Mouse (Mus musculus): ENCODE measurements around the gene Dnah10.
A peak's percentile ranks its signal among the peaks of the same experiment; 100 is the strongest.

Dnah10 gene

DNA sequence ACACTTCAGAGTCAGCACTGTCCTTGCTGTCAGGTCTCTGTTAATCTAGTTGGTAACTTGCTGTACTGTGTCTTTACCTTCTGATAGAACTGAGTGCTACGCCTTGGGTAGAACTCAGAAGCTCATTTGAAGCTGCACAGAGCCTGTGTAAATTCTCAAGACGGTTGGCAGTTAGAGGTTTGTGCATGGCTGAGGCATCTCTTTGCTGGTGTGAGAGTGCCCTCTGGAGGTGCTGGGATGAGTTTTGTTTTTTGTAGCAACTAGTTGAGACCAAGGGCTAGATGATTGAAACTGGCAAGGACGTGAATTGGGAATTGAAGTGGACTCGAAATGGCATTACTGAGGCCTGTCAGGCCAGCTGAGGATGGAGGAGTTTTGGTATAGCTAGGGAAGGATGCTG is 144.1 kb downstream of the Dnah10 start:
- DNase-seq (ENCODE audit: low spot score in 2 of 2), result peak; percentile 42 to 68

DNA sequence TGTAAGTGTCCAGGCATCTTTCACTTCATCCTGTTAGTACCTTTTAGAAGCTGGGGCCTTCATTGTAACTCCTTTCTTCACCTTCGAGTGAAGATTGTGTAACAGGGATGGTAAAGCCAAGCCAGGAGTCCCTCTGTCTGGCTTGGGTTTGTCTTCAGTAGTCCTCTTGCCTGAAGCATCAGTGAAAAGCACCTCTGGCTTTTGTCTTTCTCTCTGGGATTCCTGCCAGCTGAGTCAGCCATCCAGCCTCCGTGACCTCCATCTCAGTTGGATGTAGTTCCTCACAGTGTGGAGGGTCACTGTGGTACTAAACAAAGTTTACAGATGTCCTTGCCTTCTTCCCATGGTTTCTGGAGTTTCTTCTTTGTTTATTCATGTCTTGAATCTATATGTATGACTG is 147.1 kb downstream of the Dnah10 start:
- no peak for DNase-seq (ENCODE audit: low spot score in 2 of 2)

DNA sequence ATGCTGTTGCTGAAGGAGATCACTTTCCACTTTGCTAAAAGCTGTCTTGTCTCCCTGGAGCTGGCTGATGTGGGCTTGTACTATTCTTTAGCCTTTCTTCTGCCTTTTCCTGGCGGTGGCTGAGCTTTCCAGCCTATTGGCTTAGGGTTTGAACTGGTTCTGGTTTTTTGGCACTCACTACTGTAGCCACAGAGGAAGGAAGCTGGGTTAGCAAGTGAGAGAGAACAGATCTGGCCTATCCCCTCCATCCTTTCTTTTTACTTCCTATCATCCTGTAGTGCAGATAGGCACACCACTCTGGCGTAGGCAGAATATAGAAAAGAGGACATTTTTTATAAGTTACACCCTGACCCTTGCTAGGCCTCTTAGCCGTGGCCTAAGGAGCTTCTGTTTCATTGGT is 148.2 kb downstream of the Dnah10 start:
- no peak for DNase-seq (ENCODE audit: low spot score in 2 of 2)

DNA sequence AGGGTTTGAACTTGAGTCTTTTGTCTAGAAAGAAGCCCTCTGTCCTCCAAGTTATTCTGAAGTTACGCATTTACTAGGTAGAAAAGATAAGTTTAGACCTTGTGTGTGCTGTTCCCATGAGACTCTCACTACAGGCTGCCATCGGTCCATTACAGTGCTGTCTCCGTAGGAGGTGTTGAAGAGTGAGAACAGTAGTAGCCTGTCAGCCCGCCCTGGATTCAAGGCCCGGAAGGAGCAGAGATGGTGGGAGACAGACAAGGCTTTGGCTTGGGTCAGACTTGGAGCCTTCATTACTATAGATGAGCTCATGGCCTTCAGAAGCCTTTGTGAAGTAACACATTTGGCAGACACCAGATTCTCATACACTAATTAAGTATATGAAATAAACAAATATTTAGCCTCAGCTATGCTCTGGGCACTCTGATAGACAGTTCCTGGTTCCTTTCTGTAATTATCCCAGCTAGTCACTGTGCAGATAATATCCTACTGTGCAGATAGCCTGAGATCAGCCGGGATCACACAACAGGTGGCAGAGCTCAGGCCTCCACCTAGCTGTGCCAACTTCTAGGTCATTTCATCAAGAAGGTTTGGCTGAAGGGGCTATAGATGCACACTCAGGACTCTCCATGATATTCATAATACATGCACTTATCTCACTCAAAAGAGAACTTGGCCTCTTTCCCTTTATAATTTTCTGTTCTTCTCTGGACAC is 149.2 kb downstream of the Dnah10 start:
- no peak for DNase-seq (ENCODE audit: low spot score in 2 of 2)

DNA sequence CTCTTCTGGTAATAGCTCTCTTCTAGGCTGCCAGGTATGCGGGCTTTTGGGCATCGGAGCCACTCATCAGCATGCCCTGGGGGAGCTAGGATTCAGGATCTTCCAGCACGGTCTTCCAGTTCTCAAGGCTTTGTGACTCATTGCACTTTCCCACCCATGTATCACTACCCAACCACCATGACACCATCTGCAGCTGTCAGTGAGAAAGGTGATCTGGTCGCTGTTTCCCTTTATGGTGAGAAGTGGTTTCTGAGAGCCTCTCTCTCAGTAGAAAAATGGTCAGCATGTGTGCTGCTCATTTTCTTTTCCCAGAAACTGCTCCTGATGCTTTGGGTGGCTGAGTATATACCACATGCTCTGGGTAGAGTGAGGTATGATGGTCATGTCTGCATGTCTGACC is 154.4 kb downstream of the Dnah10 start:
- no peak for DNase-seq (ENCODE audit: low spot score in 2 of 2)

DNA sequence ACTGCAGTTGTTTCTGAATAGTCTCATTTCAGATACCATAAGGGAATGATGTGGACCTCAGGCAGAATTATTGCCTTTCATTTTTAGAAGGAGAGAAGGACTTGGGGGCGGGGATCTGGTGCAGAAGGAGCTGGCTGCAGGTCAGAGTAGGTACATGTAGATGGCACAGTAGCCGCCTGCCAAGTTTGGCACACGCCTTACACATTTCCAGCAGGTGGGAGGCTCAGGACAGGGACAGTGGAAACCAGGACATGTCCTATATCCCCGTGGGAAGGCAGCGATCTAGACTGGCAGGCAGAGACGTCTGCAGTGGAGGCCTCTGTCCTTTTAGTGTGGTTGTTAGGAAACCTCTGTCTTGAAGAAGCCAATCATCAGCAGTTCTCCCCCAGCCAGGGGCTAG is 154.9 kb downstream of the Dnah10 start:
- DNase-seq (ENCODE audit: low spot score in 2 of 2), result no peak

DNA sequence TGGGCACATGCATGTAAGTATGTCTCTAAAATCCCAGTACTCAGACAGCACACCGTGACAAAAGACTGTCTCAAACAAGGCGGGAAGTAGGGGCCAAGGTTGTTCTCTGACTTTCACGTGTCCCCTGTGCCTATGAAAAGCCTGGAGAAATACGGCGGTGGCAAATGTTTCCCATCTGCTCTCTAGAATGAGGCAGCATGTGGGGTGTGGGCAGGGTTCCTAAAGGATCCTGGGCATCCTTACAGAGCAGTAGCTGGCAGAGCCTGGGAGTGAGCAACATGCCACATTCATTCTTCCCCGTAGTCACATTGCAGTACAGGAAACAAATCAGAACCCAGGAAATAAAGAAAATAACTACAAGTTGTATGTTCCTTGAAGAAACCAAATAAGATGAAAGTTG is 159.0 kb downstream of the Dnah10 start:
- no peak for DNase-seq (ENCODE audit: low spot score in 2 of 2)
